Mouse (Mus musculus) testis, adult 2 months (tissue): ENCODE data around the gene Cdk12.

ENCODE experiments used
- CTCF ChIP-seq: fragments of 200-500 bp; IDR thresholded peaks from 2 replicates; pipeline ENCODE4 v1.5.1; 2012; ENCODE audit warnings: low read depth, mild to moderate bottlenecking, inconsistent platforms, low read length, moderate library complexity; ENCODE audit not compliant: control insufficient read depth, insufficient read depth, insufficient replicate concordance
- POLR2A ChIP-seq: fragments of 200-500 bp; IDR thresholded peaks from 2 replicates; pipeline ENCODE4 v1.6.1; 2012; ENCODE audit warnings: low read depth, mild to moderate bottlenecking, inconsistent platforms, low read length, moderate library complexity; ENCODE audit not compliant: control insufficient read depth

DNA sequence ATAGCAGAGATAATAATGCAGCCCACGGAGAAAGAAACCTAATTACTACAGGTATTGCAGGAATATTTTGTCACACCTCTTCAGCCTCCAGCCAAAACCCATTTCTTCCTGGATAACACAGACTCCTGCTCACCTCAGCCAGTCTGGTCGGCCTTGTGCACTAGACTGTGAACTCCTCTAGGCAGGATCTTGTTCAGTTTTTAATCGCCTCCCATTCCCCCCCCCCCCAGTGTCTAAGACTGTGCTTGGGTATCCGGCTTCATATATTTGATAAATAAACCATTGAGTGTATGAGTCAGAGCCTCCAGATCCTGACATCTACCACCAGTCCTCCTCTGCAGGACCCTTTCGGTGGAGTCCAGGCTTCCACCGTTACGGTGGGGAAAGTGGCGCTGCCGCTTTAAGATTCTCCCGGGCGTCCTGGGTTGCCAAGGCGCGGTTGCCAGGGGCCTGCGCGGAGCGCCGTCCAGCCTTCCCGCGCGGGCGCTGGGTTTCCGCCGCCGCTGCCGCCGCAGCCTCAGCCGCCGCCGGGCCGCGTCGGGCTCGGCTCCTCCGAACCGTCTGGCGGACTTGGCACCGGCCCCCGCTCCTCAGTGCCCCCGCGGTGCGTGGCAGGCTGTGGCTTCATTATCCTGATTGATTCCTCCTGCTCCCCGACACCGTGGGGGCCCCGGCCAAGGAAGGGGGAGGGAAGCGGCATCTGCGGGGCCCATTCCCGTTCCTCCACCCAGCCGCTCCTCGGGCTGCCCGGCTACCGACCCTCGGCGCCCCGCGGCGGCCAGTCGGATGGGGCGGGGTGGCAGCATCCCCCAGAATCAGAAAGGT is 91.5 kb downstream of the Cdk12 start:
- no peak for TF ChIP-seq CTCF
- TF ChIP-seq POLR2A: peak; percentile 55
